Mouse (Mus musculus) ES-CJ7 (cell line): ENCODE data around the gene Xkr7.

Experiments used
- DNase-seq: peaks from one replicate; pipeline ENCODE4 v3.0.0; 2011; ENCODE audit warnings: low read depth, low spot score

Xkr7 gene

GRCm38 (mm10) chr2:153031126-153032082, at the start of gene Xkr7:
Xkr7 (plus strand) TSS chr2:153031852.
- DNase-seq: peak; percentile 34

DNA sequence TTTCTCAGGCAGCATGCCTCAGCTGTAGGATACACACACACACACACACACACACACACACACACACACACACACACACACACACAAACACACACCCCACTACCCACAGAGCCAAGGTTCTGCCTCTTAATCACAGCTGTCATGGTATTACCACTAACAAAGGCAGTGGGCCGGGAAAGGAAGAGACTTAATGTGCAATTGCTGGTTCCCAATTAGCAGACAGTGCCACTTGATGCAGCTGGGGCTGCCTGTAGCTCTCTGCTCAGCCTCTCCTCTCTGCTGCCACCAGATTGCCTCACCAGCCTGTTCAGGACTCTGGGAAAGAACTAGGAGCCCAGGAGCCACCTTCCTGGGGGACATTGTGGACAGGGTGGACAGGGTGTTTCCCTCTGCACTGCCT, 46.1 kb upstream of the Xkr7 start:
- no peak for DNase-seq

GRCm38 (mm10) chr2:152991529-152991928, 40.1 kb upstream of the Xkr7 start:
- DNase-seq: no peak

GRCm38 (mm10) chr2:152997046-152997445, 34.6 kb upstream of the Xkr7 start:
- no peak for DNase-seq

GRCm38 (mm10) chr2:153002492-153003248, 29.0 kb upstream of the Xkr7 start:
- no peak for DNase-seq

DNA sequence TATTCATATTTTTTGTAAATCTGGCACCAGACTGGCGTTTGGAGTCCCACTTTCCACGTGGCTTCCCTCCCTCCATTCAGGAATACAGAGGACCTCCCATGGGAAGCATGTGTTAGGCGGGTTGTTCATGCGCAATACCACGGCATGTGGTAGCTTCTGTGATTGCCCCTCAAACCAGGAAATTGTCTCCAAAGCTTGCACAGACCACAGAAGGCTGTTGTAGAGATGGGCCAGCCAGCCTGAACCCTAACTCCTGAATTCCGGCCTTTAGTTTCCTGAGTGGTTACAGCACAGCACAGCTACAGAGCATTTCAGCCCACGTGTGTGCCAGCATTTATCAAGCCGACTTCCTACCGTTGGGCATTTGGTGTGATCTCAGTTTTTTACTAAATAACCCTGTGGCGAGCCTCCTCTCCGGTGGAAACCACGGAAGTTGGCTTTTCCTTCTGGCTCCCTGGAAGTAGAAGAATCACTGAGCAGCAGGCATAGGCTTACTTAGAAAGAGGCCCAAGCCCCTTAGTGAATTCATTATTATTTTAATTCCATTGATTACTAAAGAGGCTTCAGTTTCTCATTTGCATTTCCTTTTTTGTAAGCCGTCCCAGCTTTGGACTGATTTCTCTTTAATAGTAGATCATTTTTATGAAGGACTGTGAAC, 27.8 kb upstream of the Xkr7 start:
- DNase-seq: no peak

GRCm38 (mm10) chr2:153005981-153006380, 25.7 kb upstream of the Xkr7 start:
- DNase-seq: no peak

GRCm38 (mm10) chr2:153009192-153009973, 22.3 kb upstream of the Xkr7 start:
- peak; percentile 55 for DNase-seq

DNA sequence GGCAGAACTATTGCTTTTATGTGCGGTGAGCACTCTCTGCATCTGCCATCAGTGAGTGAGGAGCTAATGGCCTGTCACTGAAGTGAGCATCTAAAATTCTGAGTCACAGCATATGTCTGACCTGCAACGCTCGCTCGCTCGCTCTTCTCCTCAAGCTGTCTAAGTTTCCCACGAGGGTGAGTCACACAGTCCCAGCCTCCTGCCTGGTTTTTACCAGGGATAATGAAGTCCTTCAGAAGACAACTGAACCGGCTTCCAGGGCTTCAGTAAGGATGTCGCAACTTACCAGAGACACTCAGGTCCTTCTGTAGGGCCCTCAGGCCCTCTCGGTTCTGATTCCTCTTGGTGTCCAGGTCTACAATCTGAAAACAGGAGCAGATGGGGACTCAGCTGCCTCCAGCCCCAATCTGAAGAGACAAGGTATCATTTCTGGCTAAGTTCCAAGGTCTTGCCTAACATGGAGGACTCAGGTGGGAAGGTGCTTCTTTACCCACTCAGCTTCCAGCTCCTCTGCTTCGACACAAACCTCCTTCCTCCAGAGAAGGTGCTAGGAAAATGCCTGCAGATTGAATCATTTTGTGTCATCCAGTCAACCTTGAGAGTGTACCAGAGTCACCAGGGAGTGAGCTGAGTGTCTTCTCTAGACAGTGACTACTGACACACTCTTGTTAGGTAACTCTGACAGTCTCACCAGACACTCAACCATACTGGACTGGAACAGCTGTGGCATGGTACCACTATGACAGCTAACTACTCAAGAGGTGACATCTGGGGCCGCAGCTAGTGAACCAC, 17.7 kb upstream of the Xkr7 start:
- DNase-seq: no peak

DNA sequence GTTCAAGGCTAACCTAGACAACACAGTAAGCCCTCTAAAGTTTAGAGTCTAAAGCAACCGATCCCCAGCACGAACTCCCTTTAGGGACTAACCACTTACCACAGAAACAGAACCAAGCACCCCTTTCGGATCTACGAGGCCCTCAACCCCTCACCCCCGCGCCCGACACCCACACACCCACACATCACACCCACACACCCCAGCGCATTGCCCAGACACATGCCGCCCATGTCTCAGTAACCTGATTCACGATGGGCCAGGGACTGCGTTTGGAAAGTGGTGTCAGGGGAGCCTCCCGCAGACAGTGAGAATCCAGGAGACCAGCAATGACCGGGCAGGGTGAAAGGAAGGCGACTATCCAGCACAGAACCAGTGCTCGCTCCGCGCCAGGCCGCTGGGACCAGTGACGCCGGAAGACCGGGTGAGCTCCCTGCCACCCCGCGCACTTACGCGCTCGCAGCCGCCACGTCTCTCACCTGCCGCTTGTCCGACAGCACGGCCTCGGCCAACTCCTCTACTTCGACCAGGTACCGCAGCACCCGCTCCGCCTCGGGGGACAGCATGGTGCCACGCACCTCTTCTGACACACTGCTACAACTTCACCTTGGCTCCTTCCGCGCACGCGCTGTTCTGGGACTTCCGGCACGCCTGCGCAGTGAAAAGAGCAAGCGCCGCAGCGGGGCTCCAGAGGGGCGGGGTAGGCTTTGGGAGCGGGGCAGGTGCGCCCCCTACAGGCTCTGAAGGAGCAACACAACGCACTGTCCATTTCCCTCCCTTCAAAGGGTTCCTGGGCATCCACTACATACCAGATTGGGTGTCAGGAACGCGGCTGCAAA, 16.7 kb upstream of the Xkr7 start, which contains the start of gene Pdrg1:
Pdrg1 (minus strand) TSS at position 670 of the 836 bp plus-strand sequence.
- peak; percentile 95 for DNase-seq

DNA sequence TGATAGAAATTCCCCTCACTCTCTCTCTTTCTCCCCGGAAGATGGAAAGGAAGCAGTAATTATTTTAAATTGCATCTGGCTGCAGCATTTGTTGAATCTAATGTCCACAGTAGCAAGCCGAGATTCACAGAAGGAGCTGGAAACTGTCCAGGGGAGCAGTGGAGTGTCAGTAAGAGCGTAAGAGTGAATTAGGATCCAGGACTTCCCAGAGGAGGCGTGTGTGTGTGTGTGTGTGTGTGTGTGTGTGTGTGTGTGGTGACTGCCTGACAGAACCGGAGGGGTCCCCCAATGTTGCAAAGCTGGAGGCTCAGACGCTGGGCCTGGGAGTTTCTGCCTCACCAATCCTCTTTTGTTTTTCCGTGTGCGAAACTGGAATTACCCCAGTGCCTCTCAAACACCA, 15.8 kb upstream of the Xkr7 start:
- no peak for DNase-seq

DNA sequence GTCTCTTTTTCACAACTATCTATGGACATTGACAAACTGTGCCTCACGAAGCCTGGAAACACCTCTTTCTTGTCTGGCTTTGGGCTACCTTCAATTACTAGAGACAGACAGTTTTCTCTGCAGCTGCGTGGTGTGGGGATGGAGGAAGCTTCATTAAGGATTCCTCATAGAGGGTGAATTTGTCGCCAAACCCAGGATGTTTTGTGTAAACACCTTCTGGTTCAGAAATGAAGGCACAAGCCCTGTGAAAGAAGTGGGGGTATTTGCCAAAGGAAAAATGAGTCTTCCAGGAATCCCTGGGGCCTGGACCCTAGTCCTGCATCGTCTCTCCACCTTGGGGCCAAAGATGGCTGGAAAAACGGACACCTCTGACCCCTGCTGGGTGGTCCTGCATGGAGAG, 14.9 kb upstream of the Xkr7 start:
- no peak for DNase-seq

GRCm38 (mm10) chr2:153019355-153019754, 12.3 kb upstream of the Xkr7 start:
- no peak for DNase-seq

DNA sequence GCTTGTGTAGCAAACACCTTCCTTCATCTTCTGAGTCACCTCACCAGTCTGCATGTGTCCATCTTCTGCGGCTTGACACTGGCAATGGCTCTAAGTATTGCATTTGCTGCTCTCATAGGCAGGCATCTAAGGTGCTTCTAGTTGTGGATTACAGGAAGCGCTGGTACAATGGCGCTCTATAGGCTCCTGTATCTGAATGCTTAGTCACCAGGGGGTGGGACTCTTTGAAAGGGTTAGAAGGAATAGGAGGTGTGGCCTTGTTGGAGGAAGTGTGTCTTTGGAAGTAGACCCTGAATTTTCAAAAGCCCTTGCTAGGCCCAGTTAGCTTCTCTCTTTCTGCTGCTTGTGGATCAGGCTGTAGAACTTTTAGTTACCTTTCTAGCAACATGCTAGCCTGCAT, 10.5 kb upstream of the Xkr7 start:
- peak; percentile 52 for DNase-seq

DNA sequence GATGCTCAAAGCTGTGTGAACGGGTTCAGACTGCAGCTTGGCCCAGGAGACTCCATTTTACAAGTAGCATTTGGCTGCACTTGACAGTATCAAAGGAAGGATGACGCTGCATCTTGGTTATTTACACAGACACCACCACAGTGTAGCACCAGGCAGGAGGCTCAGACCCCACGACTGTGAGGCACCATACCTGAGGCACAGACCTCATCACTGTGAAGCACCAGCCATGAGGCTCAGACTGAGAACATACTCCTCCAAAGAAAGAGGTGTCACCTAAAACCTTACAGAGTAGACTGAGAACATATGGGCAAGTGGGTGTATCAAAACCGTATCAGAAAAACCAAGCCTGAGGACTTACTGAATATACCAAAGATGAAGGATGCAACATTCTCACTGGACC, 8.8 kb upstream of the Xkr7 start:
- no peak for DNase-seq

DNA sequence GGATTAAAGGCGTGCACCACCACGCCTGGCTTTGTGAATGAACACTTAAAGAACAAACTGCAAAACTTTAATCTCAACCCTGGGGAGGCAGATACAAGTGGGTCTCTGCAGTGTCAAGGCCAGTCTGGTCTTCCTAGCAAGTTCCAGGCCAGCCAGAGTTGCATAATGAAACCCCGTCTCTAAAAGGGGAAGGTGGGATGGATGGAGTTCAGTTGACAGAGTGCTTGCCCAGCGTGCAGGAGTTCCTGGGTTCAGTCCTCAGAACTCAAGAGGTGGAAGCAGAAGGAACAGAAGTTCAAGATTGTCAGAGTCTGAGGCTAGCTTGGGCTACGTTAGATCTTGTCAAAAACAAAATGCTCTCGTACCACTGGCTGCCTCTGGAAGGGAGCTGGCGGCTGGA, 5.6 kb upstream of the Xkr7 start:
- no peak for DNase-seq

GRCm38 (mm10) chr2:153027501-153027900, 4.2 kb upstream of the Xkr7 start:
- no peak for DNase-seq

DNA sequence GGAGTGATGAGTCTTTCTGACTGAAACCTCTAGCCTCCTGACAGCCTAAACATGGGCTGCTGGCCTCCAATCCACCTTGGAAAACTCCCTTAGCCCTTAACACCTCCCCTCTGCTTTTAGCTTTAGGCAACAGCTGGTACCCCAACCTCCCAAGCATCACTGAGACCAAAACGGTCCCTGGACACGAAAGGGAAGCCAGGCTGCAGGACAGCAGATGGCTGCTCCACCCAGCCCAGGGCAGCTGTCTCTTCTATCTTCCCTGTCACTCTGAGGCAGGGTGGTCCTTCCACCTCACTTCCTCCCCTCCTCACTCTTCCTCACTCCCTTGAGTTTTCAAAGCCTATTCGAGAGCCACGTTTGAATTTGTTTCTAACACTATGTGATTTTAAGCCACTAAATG, 1.2 kb upstream of the Xkr7 start:
- no peak for DNase-seq

- DNase-seq: peak; percentile 83
Measured at GRCm38 (mm10) chr2:153032083-153032842, 611 bp downstream of the Xkr7 start.
